Mouse (Mus musculus) megakaryocyte progenitor cell, adult 5-6 weeks (primary cell): ENCODE measurements around the gene Hist1h1e. TPM values are rescaled to one million over a fixed set of nuclear protein-coding genes. Genes with fewer than 3 reads are reported as not detected.
"Not testable (repeated sequence)": the region's sequence is repeated elsewhere in the genome, so short reads cannot be mapped to it uniquely, and the experiment has no call there.

ENCODE experiments used
- ATAC-seq: replicated peaks from 2 replicates; pipeline ENCODE4 v1.8.0; 2016; ENCODE audit warnings: mild to moderate bottlenecking, moderate TSS enrichment, inconsistent platforms; ENCODE audit not compliant: poor library complexity
- total RNA-seq, 2 experiments: library from RNA; stranded (forward) in 1 of 2; stranded (reverse) in 1 of 2; fragments of 157-497, 149-512 nt in 1 of 2; fragments of 200-1000 nt in 1 of 2; gene quantifications; 2 replicates each; pipeline versions ENCODE4 v1.2.3 to v1.2.4; 2015 to 2017

The Hist1h1e gene
- total RNA-seq, 2 experiments from 2014 or later = 272 to 297 TPM

GRCm38 (mm10) chr13:23573898-23574524 lies 48.3 kb downstream of the Hist1h1e start, which contains the start of the genes Hist1h2bf and Hist1h2ad:
Hist1h2bf (minus strand) TSS chr13:23574196.
Hist1h2ad (plus strand) TSS chr13:23574381.
- ATAC-seq = peak; percentile 67

- ATAC-seq = not testable (repeated sequence)
These were observed 49.1 kb downstream of the Hist1h1e start for GRCm38 (mm10) chr13:23573034-23573897.

- no peak for ATAC-seq
These were observed 49.9 kb downstream of the Hist1h1e start for GRCm38 (mm10) chr13:23572218-23573033.

GRCm38 (mm10) chr13:23571504-23572217 lies 50.7 kb downstream of the Hist1h1e start:
- ATAC-seq = peak; percentile 23

GRCm38 (mm10) chr13:23571022-23571503 lies 51.3 kb downstream of the Hist1h1e start, which contains the start of the genes Hist1h2ae and Hist1h2bg:
Hist1h2ae (minus strand) TSS chr13:23571220.
Hist1h2bg (plus strand) TSS chr13:23571396.
- ATAC-seq = peak; percentile 72

Other genes with a start within 250 kb of the Hist1h1e start
Only the 30 nearest of the 36 such genes appear.
- not detected in 2 replicates for gene Btn2a2, start 133.7 kb downstream of the Hist1h1e start, total RNA-seq (2015)
- gene Btn2a2, start 133.7 kb downstream of the Hist1h1e start, total RNA-seq (2017) = 0.17 TPM in 1 of 2 replicates, not detected in the other
- gene Hist1h4h, start 91.5 kb downstream of the Hist1h1e start, total RNA-seq (2015) = 57.4 and 61.0 TPM in 2 replicates
- gene Hist1h4h, start 91.5 kb downstream of the Hist1h1e start, total RNA-seq (2017) = 855 and 1,026 TPM in 2 replicates
- 36.0 and 48.7 TPM in 2 replicates for gene Hist1h2af, start 88.7 kb downstream of the Hist1h1e start, total RNA-seq (2015)
- gene Hist1h2af, start 88.7 kb downstream of the Hist1h1e start, total RNA-seq (2017) = 1,885 and 2,197 TPM in 2 replicates
- gene Hist1h3g, start 87.1 kb downstream of the Hist1h1e start, total RNA-seq (2015) = 212 and 246 TPM in 2 replicates
- 210 and 363 TPM in 2 replicates for gene Hist1h3g, start 87.1 kb downstream of the Hist1h1e start, total RNA-seq (2017)
- gene Hist1h2bh, start 79.2 kb downstream of the Hist1h1e start, total RNA-seq (2015) = 32.4 and 33.2 TPM in 2 replicates
- 120 and 144 TPM in 2 replicates for gene Hist1h2bh, start 79.2 kb downstream of the Hist1h1e start, total RNA-seq (2017)
- gene Hist1h3f, start 78.5 kb downstream of the Hist1h1e start, total RNA-seq (2015) = 40.7 and 44.7 TPM in 2 replicates
- 86.8 and 176 TPM in 2 replicates for gene Hist1h3f, start 78.5 kb downstream of the Hist1h1e start, total RNA-seq (2017)
- gene Hist1h4f, start 70.9 kb downstream of the Hist1h1e start, total RNA-seq (2015) = 61.3 and 71.9 TPM in 2 replicates
- gene Hist1h4f, start 70.9 kb downstream of the Hist1h1e start, total RNA-seq (2017) = 1,789 and 2,180 TPM in 2 replicates
- 8.5 and 9.3 TPM in 2 replicates for gene Hist1h1d, start 69.3 kb downstream of the Hist1h1e start, total RNA-seq (2015)
- 112 TPM in 2 replicates for gene Hist1h1d, start 69.3 kb downstream of the Hist1h1e start, total RNA-seq (2017)
- gene Hist1h3e, start 60.2 kb downstream of the Hist1h1e start, total RNA-seq (2015) = 98.5 and 110 TPM in 2 replicates
- gene Hist1h3e, start 60.2 kb downstream of the Hist1h1e start, total RNA-seq (2017) = 286 and 398 TPM in 2 replicates
- gene Hist1h2ae, start 51.3 kb downstream of the Hist1h1e start, total RNA-seq (2015) = 5.3 and 9.4 TPM in 2 replicates
- 249 and 287 TPM in 2 replicates for gene Hist1h2ae, start 51.3 kb downstream of the Hist1h1e start, total RNA-seq (2017)
- gene Hist1h2bg, start 51.2 kb downstream of the Hist1h1e start, total RNA-seq (2015) = 285 and 322 TPM in 2 replicates
- 1,174 and 1,244 TPM in 2 replicates for gene Hist1h2bg, start 51.2 kb downstream of the Hist1h1e start, total RNA-seq (2017)
- 321 and 327 TPM in 2 replicates for gene Hist1h2bf, start 48.4 kb downstream of the Hist1h1e start, total RNA-seq (2015)
- gene Hist1h2bf, start 48.4 kb downstream of the Hist1h1e start, total RNA-seq (2017) = 466 and 575 TPM in 2 replicates
- gene Hist1h2ad, start 48.2 kb downstream of the Hist1h1e start, total RNA-seq (2015) = 1.9 and 3.4 TPM in 2 replicates
- 229 and 1,060 TPM in 2 replicates for gene Hist1h2ad, start 48.2 kb downstream of the Hist1h1e start, total RNA-seq (2017)
- 105 and 131 TPM in 2 replicates for gene Hist1h3d, start 46.8 kb downstream of the Hist1h1e start, total RNA-seq (2015)
- gene Hist1h3d, start 46.8 kb downstream of the Hist1h1e start, total RNA-seq (2017) = 118 and 137 TPM in 2 replicates
- 492 and 526 TPM in 2 replicates for gene Hist1h4d, start 41.0 kb downstream of the Hist1h1e start, total RNA-seq (2015)
- gene Hist1h4d, start 41.0 kb downstream of the Hist1h1e start, total RNA-seq (2017) = 951 and 1,054 TPM in 2 replicates
- 7.7 and 11.7 TPM in 2 replicates for gene Hist1h2be, start 1.4 kb downstream of the Hist1h1e start, total RNA-seq (2015)
- gene Hist1h2be, start 1.4 kb downstream of the Hist1h1e start, total RNA-seq (2017) = 85.8 and 90.5 TPM in 2 replicates
- gene Hist1h2ac, start 61.4 kb upstream of the Hist1h1e start, total RNA-seq (2015) = 17.1 and 19.7 TPM in 2 replicates
- 101 and 110 TPM in 2 replicates for gene Hist1h2ac, start 61.4 kb upstream of the Hist1h1e start, total RNA-seq (2017)
- 36.2 and 54.1 TPM in 2 replicates for gene Hist1h2bc, start 61.6 kb upstream of the Hist1h1e start, total RNA-seq (2015)
- gene Hist1h2bc, start 61.6 kb upstream of the Hist1h1e start, total RNA-seq (2017) = 196 and 235 TPM in 2 replicates
- not detected in 2 replicates for gene Hist1h1t, start 73.3 kb upstream of the Hist1h1e start, total RNA-seq (2015)
- 0.29 TPM in 1 of 2 replicates, not detected in the other for gene Hist1h1t, start 73.3 kb upstream of the Hist1h1e start, total RNA-seq (2017)
- 45.1 and 51.9 TPM in 2 replicates for gene Hist1h4c, start 75.9 kb upstream of the Hist1h1e start, total RNA-seq (2015)
- gene Hist1h4c, start 75.9 kb upstream of the Hist1h1e start, total RNA-seq (2017) = 238 and 311 TPM in 2 replicates
- gene Hfe, start 88.3 kb upstream of the Hist1h1e start, total RNA-seq (2015) = 15.9 and 16.6 TPM in 2 replicates
- gene Hfe, start 88.3 kb upstream of the Hist1h1e start, total RNA-seq (2017) = 6.0 and 8.7 TPM in 2 replicates
- gene Hist1h1c, start 116.2 kb upstream of the Hist1h1e start, total RNA-seq (2015) = 103 and 110 TPM in 2 replicates
- gene Hist1h1c, start 116.2 kb upstream of the Hist1h1e start, total RNA-seq (2017) = 686 and 791 TPM in 2 replicates
- gene Hist1h3c, start 123.0 kb upstream of the Hist1h1e start, total RNA-seq (2015) = 88.8 and 93.1 TPM in 2 replicates
- gene Hist1h3c, start 123.0 kb upstream of the Hist1h1e start, total RNA-seq (2017) = 555 and 756 TPM in 2 replicates
- 232 TPM in 2 replicates for gene Hist1h2bb, start 124.2 kb upstream of the Hist1h1e start, total RNA-seq (2015)
- gene Hist1h2bb, start 124.2 kb upstream of the Hist1h1e start, total RNA-seq (2017) = 3,020 and 3,268 TPM in 2 replicates
- 28.1 and 45.4 TPM in 2 replicates for gene Hist1h2ab, start 128.6 kb upstream of the Hist1h1e start, total RNA-seq (2015)
- 2,397 and 3,405 TPM in 2 replicates for gene Hist1h2ab, start 128.6 kb upstream of the Hist1h1e start, total RNA-seq (2017)
- 332 and 371 TPM in 2 replicates for gene Hist1h3b, start 129.7 kb upstream of the Hist1h1e start, total RNA-seq (2015)
- 579 and 647 TPM in 2 replicates for gene Hist1h3b, start 129.7 kb upstream of the Hist1h1e start, total RNA-seq (2017)
- gene Hist1h4b, start 134.5 kb upstream of the Hist1h1e start, total RNA-seq (2015) = 33.6 and 56.1 TPM in 2 replicates
- 548 and 759 TPM in 2 replicates for gene Hist1h4b, start 134.5 kb upstream of the Hist1h1e start, total RNA-seq (2017)
- gene Hist1h4a, start 138.7 kb upstream of the Hist1h1e start, total RNA-seq (2015) = 39.5 and 40.4 TPM in 2 replicates
- 492 and 698 TPM in 2 replicates for gene Hist1h4a, start 138.7 kb upstream of the Hist1h1e start, total RNA-seq (2017)
- 47.7 and 63.0 TPM in 2 replicates for gene Hist1h3a, start 139.8 kb upstream of the Hist1h1e start, total RNA-seq (2015)
- 393 and 612 TPM in 2 replicates for gene Hist1h3a, start 139.8 kb upstream of the Hist1h1e start, total RNA-seq (2017)
- 151 and 174 TPM in 2 replicates for gene Hist1h1a, start 141.1 kb upstream of the Hist1h1e start, total RNA-seq (2015)
- 2,111 and 2,271 TPM in 2 replicates for gene Hist1h1a, start 141.1 kb upstream of the Hist1h1e start, total RNA-seq (2017)